Mouse (Mus musculus) erythroblast, embryonic 14.5 days (primary cell): ENCODE measurements around the gene Txndc11. TPM values are rescaled to one million over a fixed set of nuclear protein-coding genes. Genes with fewer than 3 reads are reported as not detected.

Source experiments
- H3K27me3 ChIP-seq: 2 replicates; pipeline ENCODE4 v1.6.1; 2012; ENCODE audit warnings: inconsistent platforms; ENCODE audit not compliant: control insufficient read depth
- H3K36me3 ChIP-seq: 2 replicates; pipeline ENCODE4 v1.6.1; 2012; ENCODE audit warnings: mild to moderate bottlenecking, inconsistent platforms; ENCODE audit not compliant: control insufficient read depth
- H3K4me1 ChIP-seq: 2 replicates; pipeline ENCODE4 v1.6.1; 2012; ENCODE audit warnings: inconsistent platforms; ENCODE audit not compliant: control insufficient read depth
- H3K4me3 ChIP-seq: replicated peaks from 2 replicates; pipeline ENCODE3; 2012; ENCODE audit warnings: moderate library complexity, mild to moderate bottlenecking, inconsistent platforms
- H3K9me3 ChIP-seq: 2 replicates; pipeline ENCODE4 v1.6.1; 2012; ENCODE audit warnings: low read length, inconsistent platforms, mixed read lengths; ENCODE audit not compliant: control insufficient read depth
- GATA1 ChIP-seq: IDR thresholded peaks from 2 replicates; pipeline ENCODE4 v1.6.1; 2012; ENCODE audit warnings: low read length, inconsistent platforms, mixed read lengths
- TAL1 ChIP-seq: IDR thresholded peaks from 3 replicates; pipeline ENCODE4 v1.6.1; 2012; ENCODE audit warnings: low read length, inconsistent platforms, mixed read lengths
- polyA plus RNA-seq: library from polyadenylated mRNA; stranded (reverse); fragments of >175 nt; gene quantifications from 2 replicates; pipeline ENCODE4 v1.2.3, GENCODE M21; 2012

Gene Txndc11
- polyA plus RNA-seq, 1 experiment: 1.8 TPM

DNA sequence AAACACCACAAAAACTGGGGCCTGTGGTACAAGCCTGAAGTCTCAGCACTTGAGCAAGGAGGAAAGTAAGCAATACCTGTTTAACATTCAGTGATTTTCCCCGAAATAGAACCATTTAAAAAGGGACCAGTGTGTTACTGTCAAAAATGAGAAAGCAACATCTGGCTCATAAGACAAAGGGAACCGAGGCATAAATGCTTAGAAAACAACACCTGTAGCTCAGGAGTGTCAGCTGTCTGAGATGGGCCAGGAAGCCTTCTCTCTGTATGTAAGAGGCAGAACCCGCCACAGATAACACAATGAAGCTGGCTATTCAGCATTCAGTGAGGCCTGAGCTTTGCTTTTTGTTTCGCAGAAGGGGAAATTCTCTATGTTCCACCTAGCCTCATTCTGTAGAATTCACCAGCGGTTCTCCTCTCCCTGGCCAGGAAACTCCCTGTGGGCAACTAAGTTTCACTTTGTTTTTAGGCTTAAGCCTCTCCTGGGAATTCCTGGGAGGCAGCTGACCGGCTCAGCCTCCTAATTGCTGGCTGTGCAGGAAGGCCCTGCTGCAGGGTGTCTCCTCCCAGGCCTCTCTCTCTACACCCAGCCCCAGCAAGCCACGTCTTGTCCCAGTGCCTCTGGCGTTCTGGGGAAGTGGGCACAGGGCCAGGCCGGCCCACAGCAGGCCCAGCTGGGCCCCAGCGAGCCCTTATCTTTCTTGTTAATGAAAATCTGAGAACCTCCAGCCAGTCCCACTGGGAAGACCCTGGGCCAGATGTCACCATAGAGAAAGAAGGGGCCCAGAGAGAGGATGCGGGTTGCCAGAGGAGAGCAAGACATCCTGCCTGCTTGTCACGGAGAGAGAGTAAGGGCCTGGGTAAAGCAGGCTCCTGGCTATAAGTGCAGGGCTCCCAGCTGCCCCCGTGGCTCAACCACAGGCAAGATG, 71.4 kb downstream of the Txndc11 start:
- peaks cover 39% of the 10 kb centered on the region for H3K27me3 ChIP-seq

DNA sequence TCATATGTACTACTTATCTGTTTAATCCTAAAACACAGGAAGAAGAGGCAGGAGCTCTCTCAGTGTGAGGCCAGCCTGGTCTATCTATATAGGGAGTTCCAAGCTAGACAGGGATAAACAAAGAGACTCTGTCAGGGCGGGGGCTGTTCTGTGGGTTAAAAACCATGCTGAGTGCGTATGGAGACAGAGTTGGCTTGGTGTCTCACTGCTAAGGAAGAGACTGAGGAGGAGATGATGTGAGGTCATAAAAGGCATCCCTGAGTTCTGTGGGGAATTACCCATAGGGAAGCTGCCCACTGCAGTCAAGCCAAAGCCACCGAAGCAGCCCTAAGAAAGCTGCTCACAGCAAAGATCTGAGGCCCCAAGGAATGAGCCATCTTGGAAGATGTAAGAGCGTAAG, 73.8 kb downstream of the Txndc11 start, which contains the start of gene Snn:
Snn (plus strand) TSS at position 301 of the 400 bp plus-strand sequence.
- H3K9me3 ChIP-seq: no peaks in the 10 kb centered on the region
- H3K27me3 ChIP-seq: peaks cover 15% of the 10 kb centered on the region
- H3K4me1 ChIP-seq: peaks cover under 1% of the 10 kb centered on the region; the same call in 1 of the 2 replicates
- H3K4me3 ChIP-seq: no peak within 1 kb of the TSS
- no peak for TF ChIP-seq GATA1
- TF ChIP-seq TAL1: no peak
- no peaks in the 10 kb centered on the region for H3K36me3 ChIP-seq

More for the DNA sequence above, 71.4 kb downstream of the Txndc11 start:
- Histone ChIP-seq H3K9me3 (no peaks in the 10 kb centered on the region; the same call in 1 of the 2 replicates), H3K4me3 (no peak overlapping the region), H3K36me3 (no peaks in the 10 kb centered on the region), H3K4me1 (peaks cover 14% of the 10 kb centered on the region)
- no peak for TF ChIP-seq TAL1
- no peak for TF ChIP-seq GATA1

DNA sequence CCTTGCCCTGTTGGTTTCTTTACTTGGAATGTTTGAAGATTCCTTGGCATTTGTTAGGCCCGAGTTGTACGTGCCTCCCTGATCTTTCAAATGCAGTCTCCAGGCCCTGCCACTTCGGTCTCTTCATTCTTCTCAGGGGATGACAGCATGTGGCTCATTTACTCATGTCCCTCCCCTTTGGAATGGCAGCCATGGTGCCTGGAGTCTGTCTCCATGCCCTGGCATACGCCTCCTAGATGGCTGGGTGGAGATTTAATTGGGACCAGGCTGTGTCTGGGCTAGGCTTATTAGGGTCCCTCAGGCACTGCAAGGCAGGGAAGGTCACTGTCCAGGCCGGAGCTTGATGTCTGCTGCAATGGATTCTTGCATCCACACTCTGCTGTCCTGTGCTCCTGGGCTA, 78.5 kb downstream of the Txndc11 start:
- no peaks in the 10 kb centered on the region for H3K9me3 ChIP-seq
- H3K36me3 ChIP-seq: no peaks in the 10 kb centered on the region
- TF ChIP-seq GATA1 (no peak), TAL1 (no peak)
- H3K27me3 ChIP-seq: no peaks in the 10 kb centered on the region
- no peaks in the 10 kb centered on the region for H3K4me1 ChIP-seq
- no peak overlapping the region for H3K4me3 ChIP-seq

DNA sequence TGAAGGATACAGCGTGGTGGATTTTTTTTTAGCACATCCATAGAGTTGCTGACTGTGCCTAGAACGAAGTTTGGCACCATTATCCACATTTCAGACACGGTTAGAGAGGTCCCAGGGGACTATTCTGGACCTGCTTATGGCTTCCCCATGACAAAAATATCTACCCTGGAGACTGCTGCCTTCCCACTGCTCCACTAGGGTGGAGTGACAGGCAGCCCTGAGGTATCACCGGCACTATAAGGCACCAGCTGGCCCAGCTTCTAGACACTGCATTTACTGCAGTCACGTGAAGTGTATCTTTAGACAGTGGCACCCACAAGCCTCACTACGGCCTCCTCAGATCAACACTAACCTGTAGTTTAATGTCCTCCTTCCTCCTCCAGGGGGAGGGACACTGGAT, 79.6 kb downstream of the Txndc11 start:
- Histone ChIP-seq H3K27me3 (no peaks in the 10 kb centered on the region), H3K4me3 (no peak overlapping the region), H3K36me3 (no peaks in the 10 kb centered on the region), H3K9me3 (no peaks in the 10 kb centered on the region), H3K4me1 (no peaks in the 10 kb centered on the region)
- TF ChIP-seq GATA1: no peak
- TF ChIP-seq TAL1: no peak

DNA sequence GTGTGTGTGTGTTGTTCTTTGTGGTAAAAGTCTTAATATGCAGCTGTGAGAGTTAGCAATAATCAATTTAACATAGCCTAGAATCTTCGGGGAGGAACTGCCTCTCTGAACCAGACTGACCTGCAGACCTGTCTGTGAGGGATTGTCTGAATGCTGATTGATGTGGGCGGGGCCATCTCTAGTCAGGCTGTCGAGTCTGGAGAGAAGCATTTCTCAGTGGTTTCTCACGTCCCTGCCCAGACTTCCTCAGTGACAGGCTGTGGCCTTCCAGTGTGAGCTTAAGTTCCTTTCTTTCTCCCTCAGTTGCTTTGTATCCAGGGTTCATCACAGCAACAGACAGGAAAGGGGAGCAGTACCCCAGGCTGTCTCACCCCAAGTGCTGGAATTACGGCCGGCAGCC, 80.0 kb downstream of the Txndc11 start:
- H3K9me3 ChIP-seq: no peaks in the 10 kb centered on the region
- no peaks in the 10 kb centered on the region for H3K4me1 ChIP-seq
- no peak overlapping the region for H3K4me3 ChIP-seq
- TF ChIP-seq GATA1 (no peak), TAL1 (no peak)
- H3K36me3 ChIP-seq: no peaks in the 10 kb centered on the region
- no peaks in the 10 kb centered on the region for H3K27me3 ChIP-seq

DNA sequence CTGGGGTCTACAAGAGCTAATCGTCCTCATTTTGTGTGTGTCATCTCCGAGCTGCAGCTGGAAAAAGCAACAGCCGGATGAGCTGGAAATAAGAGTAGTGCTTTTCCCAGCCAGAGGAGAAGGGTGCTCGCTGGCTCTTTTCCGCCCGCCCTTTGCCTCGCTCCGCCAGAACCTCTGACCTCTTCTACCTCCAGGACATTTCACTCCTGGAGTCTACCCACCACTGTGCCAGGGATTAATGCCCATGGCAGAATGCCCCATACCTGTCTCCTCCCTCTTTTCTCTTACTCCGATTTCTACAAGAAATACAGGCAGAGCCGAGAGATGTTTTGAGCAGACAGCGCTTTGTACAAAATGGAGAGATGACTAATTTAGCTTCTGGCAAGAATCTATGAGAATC, 83.3 kb downstream of the Txndc11 start:
- H3K36me3 ChIP-seq: no peaks in the 10 kb centered on the region
- H3K9me3 ChIP-seq: no peaks in the 10 kb centered on the region
- TF ChIP-seq TAL1 (no peak), GATA1 (no peak)
- H3K4me3 ChIP-seq: no peak overlapping the region
- H3K4me1 ChIP-seq: no peaks in the 10 kb centered on the region
- no peaks in the 10 kb centered on the region for H3K27me3 ChIP-seq

DNA sequence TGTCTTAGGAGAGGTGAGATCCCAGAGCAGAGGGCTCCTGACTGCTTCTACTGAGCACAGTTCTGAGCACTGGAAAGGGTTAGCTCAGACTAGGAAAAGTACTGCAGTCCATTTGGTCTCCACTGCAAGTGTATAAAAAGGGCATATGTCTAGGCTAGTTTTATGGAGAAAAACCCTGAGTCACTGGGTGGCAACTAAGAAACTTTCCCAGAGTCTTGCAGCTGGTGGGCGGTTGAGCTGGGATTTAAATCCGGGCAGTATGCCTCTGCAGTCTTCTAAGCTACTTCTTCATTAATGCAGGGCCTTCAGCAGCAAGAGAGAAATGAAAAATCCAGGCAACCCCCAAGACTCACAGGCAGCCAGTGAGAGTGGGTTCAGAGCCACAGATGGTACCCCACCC, 84.2 kb downstream of the Txndc11 start:
- no peaks in the 10 kb centered on the region for H3K4me1 ChIP-seq
- H3K9me3 ChIP-seq: no peaks in the 10 kb centered on the region
- H3K27me3 ChIP-seq: no peaks in the 10 kb centered on the region
- no peak for TF ChIP-seq GATA1
- TF ChIP-seq TAL1: no peak
- H3K36me3 ChIP-seq: no peaks in the 10 kb centered on the region
- H3K4me3 ChIP-seq: no peak overlapping the region

DNA sequence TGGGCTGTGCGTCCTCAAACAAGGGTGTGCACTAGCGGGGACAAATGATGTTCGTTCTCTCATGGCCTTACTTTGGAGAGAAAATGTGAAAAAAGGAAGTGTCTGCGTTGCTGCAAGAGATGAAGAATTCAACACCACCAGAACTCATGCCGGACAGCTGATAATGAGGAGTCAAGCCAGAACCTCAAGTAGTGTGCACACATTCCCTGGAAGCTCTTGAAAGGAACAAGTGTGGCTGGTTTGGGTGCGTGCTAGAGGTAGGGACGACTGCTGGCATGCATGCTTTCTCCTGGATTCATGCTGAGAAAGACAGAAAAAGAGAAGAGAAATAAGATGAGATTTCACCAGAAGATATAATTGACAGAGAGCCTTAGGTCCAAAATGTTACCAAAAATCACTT, 87.3 kb downstream of the Txndc11 start:
- no peaks in the 10 kb centered on the region for H3K9me3 ChIP-seq
- H3K4me3 ChIP-seq: no peak overlapping the region
- no peaks in the 10 kb centered on the region for H3K36me3 ChIP-seq
- no peaks in the 10 kb centered on the region for H3K4me1 ChIP-seq
- no peak for TF ChIP-seq TAL1
- TF ChIP-seq GATA1: no peak
- no peaks in the 10 kb centered on the region for H3K27me3 ChIP-seq

DNA sequence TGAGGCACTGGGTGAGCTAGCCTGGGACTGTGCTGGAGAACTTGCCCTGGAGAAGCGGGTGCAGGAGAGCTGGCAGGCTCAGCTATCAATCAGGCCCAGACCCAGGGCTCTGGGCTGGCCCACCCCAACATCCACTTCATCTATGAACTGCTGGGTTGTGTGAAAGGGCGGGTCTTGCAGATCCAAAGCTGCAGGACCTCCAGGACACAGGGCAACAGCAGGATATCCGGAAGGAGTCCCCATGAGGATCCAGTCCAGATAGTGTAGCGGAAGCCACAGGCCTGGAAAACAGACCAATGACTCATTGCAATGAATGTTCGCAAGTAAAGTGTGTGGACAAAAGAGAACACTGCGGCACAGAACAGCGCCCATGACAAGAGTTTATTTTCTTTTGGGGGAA, 88.0 kb downstream of the Txndc11 start:
- H3K4me3 ChIP-seq: no peak overlapping the region
- H3K9me3 ChIP-seq: no peaks in the 10 kb centered on the region
- no peaks in the 10 kb centered on the region for H3K27me3 ChIP-seq
- no peak for TF ChIP-seq GATA1
- no peak for TF ChIP-seq TAL1
- no peaks in the 10 kb centered on the region for H3K36me3 ChIP-seq
- no peaks in the 10 kb centered on the region for H3K4me1 ChIP-seq

DNA sequence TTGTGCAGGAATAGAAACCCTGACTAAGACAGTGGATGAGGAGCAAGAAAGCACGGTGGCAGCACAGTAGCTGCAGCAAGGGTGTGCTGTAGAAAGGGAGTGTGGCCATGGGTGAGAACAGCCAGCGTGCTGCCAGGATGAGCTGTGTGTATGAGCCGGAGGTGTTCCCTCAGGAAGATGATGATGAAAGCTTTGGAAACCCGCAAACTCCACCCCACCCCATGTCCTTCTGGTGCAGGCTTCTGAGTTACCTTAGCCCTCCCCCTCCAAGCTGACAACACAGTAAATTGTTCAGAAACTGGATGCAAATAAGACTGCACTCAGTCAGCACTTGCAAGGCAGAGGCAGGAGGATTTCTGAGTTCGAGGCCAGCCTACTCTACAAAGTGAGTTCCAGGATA, 91.2 kb downstream of the Txndc11 start:
- Histone ChIP-seq H3K4me1 (no peaks in the 10 kb centered on the region), H3K27me3 (no peaks in the 10 kb centered on the region), H3K9me3 (no peaks in the 10 kb centered on the region), H3K4me3 (no peak overlapping the region), H3K36me3 (no peaks in the 10 kb centered on the region)
- TF ChIP-seq TAL1: no peak
- TF ChIP-seq GATA1: no peak
